Mouse (Mus musculus) stomach, embryonic 15.5 days (tissue): ENCODE data around the gene Fgf11. TPM values are rescaled to one million over a fixed set of nuclear protein-coding genes. Genes with fewer than 3 reads are reported as not detected.

ENCODE experiments used
- polyA plus RNA-seq: library from polyadenylated mRNA; unstranded; fragments of >200 nt; fragmentation: Nextera tagmentation; extraction: Ambion mirVana; gene quantifications from 2 replicates; pipeline ENCODE4 v1.2.1, GENCODE M21; 2015

Fgf11 gene
- polyA plus RNA-seq, 1 experiment from 2014 or later: 2.2 TPM

Other genes with a start within 250 kb of the Fgf11 start
- gene Efnb3, start 241.7 kb downstream of the Fgf11 start, polyA plus RNA-seq: 10.4 and 12.6 TPM in 2 replicates
- gene Wrap53, start 221.6 kb downstream of the Fgf11 start, polyA plus RNA-seq: 21.6 and 24.5 TPM in 2 replicates
- gene Trp53, start 221.5 kb downstream of the Fgf11 start, polyA plus RNA-seq: 122 and 130 TPM in 2 replicates
- 7.5 and 7.7 TPM in 2 replicates for gene Atp1b2, start 195.9 kb downstream of the Fgf11 start, polyA plus RNA-seq
- gene Shbg, start 184.0 kb downstream of the Fgf11 start, polyA plus RNA-seq: 0.99 and 2.1 TPM in 2 replicates
- gene Sat2, start 179.8 kb downstream of the Fgf11 start, polyA plus RNA-seq: 14.4 and 17.8 TPM in 2 replicates
- gene Fxr2, start 168.9 kb downstream of the Fgf11 start, polyA plus RNA-seq: 21.0 and 27.0 TPM in 2 replicates
- 3.7 and 6.0 TPM in 2 replicates for gene Sox15, start 146.5 kb downstream of the Fgf11 start, polyA plus RNA-seq
- 58.7 and 66.1 TPM in 2 replicates for gene Mpdu1, start 139.2 kb downstream of the Fgf11 start, polyA plus RNA-seq
- gene Cd68, start 135.7 kb downstream of the Fgf11 start, polyA plus RNA-seq: 15.5 and 16.3 TPM in 2 replicates
- 442 and 514 TPM in 2 replicates for gene Eif4a1, start 129.4 kb downstream of the Fgf11 start, polyA plus RNA-seq
- gene Senp3, start 119.8 kb downstream of the Fgf11 start, polyA plus RNA-seq: 69.1 and 74.5 TPM in 2 replicates
- 0.31 and 0.61 TPM in 2 replicates for gene Tnfsf13, start 116.1 kb downstream of the Fgf11 start, polyA plus RNA-seq
- gene Tnfsf12, start 106.0 kb downstream of the Fgf11 start, polyA plus RNA-seq: 8.0 and 8.9 TPM in 2 replicates
- gene Tnfsfm13, start 105.8 kb downstream of the Fgf11 start, polyA plus RNA-seq: 3.3 and 3.5 TPM in 2 replicates
- 21.0 and 25.8 TPM in 2 replicates for gene Polr2a, start 43.2 kb downstream of the Fgf11 start, polyA plus RNA-seq
- 0.12 TPM in 1 of 2 replicates, not detected in the other for gene Slc35g3, start 39.9 kb downstream of the Fgf11 start, polyA plus RNA-seq
- gene Zbtb4, start 35.9 kb downstream of the Fgf11 start, polyA plus RNA-seq: 2.7 and 3.0 TPM in 2 replicates
- gene Chrnb1, start 5.9 kb downstream of the Fgf11 start, polyA plus RNA-seq: 5.1 and 6.0 TPM in 2 replicates
- 19.9 and 20.4 TPM in 2 replicates for gene Tmem102, start 3.8 kb upstream of the Fgf11 start, polyA plus RNA-seq
- gene Gm39566, start 13.4 kb upstream of the Fgf11 start, polyA plus RNA-seq: not detected in 2 replicates
- not detected in 2 replicates for gene Spem2, start 16.6 kb upstream of the Fgf11 start, polyA plus RNA-seq
- not detected in 2 replicates for gene Spem1, start 20.3 kb upstream of the Fgf11 start, polyA plus RNA-seq
- 6.3 and 7.4 TPM in 2 replicates for gene Nlgn2, start 35.9 kb upstream of the Fgf11 start, polyA plus RNA-seq
- gene Tmem256, start 36.7 kb upstream of the Fgf11 start, polyA plus RNA-seq: 400 and 416 TPM in 2 replicates
- gene Plscr3, start 44.5 kb upstream of the Fgf11 start, polyA plus RNA-seq: 80.8 and 81.3 TPM in 2 replicates
- 12.9 and 15.4 TPM in 2 replicates for gene Tnk1, start 56.9 kb upstream of the Fgf11 start, polyA plus RNA-seq
- gene Tmem95, start 76.2 kb upstream of the Fgf11 start, polyA plus RNA-seq: not detected in 2 replicates
- gene Kctd11, start 79.5 kb upstream of the Fgf11 start, polyA plus RNA-seq: 7.8 and 9.2 TPM in 2 replicates
- 5.0 and 6.1 TPM in 2 replicates for gene Acap1, start 93.7 kb upstream of the Fgf11 start, polyA plus RNA-seq
- 7.5 and 10.4 TPM in 2 replicates for gene 2810408A11Rik, start 99.1 kb upstream of the Fgf11 start, polyA plus RNA-seq
- gene Neurl4, start 99.2 kb upstream of the Fgf11 start, polyA plus RNA-seq: 7.2 and 8.0 TPM in 2 replicates
- 66.2 and 69.1 TPM in 2 replicates for gene Gps2, start 112.0 kb upstream of the Fgf11 start, polyA plus RNA-seq
- 1,591 and 1,597 TPM in 2 replicates for gene Eif5a, start 120.1 kb upstream of the Fgf11 start, polyA plus RNA-seq
- gene Ybx2, start 133.9 kb upstream of the Fgf11 start, polyA plus RNA-seq: 2.9 and 3.3 TPM in 2 replicates
- 26.3 and 28.9 TPM in 2 replicates for gene Slc2a4, start 146.3 kb upstream of the Fgf11 start, polyA plus RNA-seq
- gene Cldn7, start 162.9 kb upstream of the Fgf11 start, polyA plus RNA-seq: 438 and 517 TPM in 2 replicates
- 23.0 and 23.2 TPM in 2 replicates for gene Ctdnep1, start 179.3 kb upstream of the Fgf11 start, polyA plus RNA-seq
- 92.9 and 99.4 TPM in 2 replicates for gene Elp5, start 180.7 kb upstream of the Fgf11 start, polyA plus RNA-seq
- gene Gabarap, start 189.3 kb upstream of the Fgf11 start, polyA plus RNA-seq: 459 and 473 TPM in 2 replicates
- 59.4 and 61.8 TPM in 2 replicates for gene Phf23, start 193.9 kb upstream of the Fgf11 start, polyA plus RNA-seq
- gene Dvl2, start 198.7 kb upstream of the Fgf11 start, polyA plus RNA-seq: 31.9 and 33.9 TPM in 2 replicates
- 84.8 and 95.4 TPM in 2 replicates for gene Acadvl, start 213.6 kb upstream of the Fgf11 start, polyA plus RNA-seq
- gene Dlg4, start 215.1 kb upstream of the Fgf11 start, polyA plus RNA-seq: 8.2 and 9.7 TPM in 2 replicates